Mouse (Mus musculus) hindbrain, embryonic 11.5 days (tissue): ENCODE measurements around the gene Avpr1a. TPM values are rescaled to one million over a fixed set of nuclear protein-coding genes. Genes with fewer than 3 reads are reported as not detected.
A peak's percentile ranks its signal among the peaks of the same experiment; 100 is the strongest.

Experiments used
- ATAC-seq: fragments of 200-750 bp; cut with Nextera tagmentation; 2 replicates; pipeline ENCODE4 v1.8.0; 2017; ENCODE audit warnings: mild to moderate bottlenecking, moderate TSS enrichment, moderate library complexity; ENCODE audit not compliant: low FRiP score
- DNase-seq: peaks from one replicate; pipeline ENCODE4 v3.0.0-alpha.2; 2015; ENCODE audit warnings: low spot score
- H3K27ac ChIP-seq: fragments of 300-500 bp; sonication (generic); 2 replicates; pipeline ENCODE4 v1.5.1; 2014; ENCODE audit warnings: mild to moderate bottlenecking, low read depth, low read length
- H3K27me3 ChIP-seq: fragments of 300-500 bp; sonication (generic); 2 replicates; pipeline ENCODE4 v1.6.1; 2014; ENCODE audit warnings: mild to moderate bottlenecking, low read length, moderate library complexity, mixed read lengths; ENCODE audit not compliant: control insufficient read depth, insufficient read depth
- H3K36me3 ChIP-seq: fragments of 300-500 bp; sonication (generic); 2 replicates; pipeline ENCODE4 v1.6.1; 2014; ENCODE audit warnings: mild to moderate bottlenecking, low read length, moderate library complexity, mixed read lengths; ENCODE audit not compliant: control insufficient read depth, insufficient read depth
- H3K4me1 ChIP-seq: fragments of 300-500 bp; sonication (generic); replicated peaks from 2 replicates; pipeline ENCODE4 v1.6.1; 2014; ENCODE audit warnings: low read length, mixed read lengths; ENCODE audit not compliant: control insufficient read depth, insufficient read depth
- H3K4me2 ChIP-seq: fragments of 300-500 bp; sonication (generic); replicated peaks from 2 replicates; pipeline ENCODE4 v1.6.1; 2014; ENCODE audit warnings: mild to moderate bottlenecking, low read depth, low read length
- H3K4me3 ChIP-seq: fragments of 300-500 bp; sonication (generic); 2 replicates; pipeline ENCODE4 v1.5.1; 2014; ENCODE audit warnings: low read depth, low read length
- H3K9ac ChIP-seq: fragments of 300-500 bp; sonication (generic); 2 replicates; pipeline ENCODE4 v1.6.1; 2014; ENCODE audit warnings: low read depth, low read length
- H3K9me3 ChIP-seq: fragments of 300-500 bp; sonication (generic); 2 replicates; pipeline ENCODE4 v1.6.1; 2016; ENCODE audit warnings: low read length; ENCODE audit not compliant: control insufficient read depth
- WGBS: fragments of 180-500 bp; shearing (Covaris S2); extraction: QIAGEN DNeasy Blood & Tissue Kit; methylation state at CpG from one replicate; pipeline ENCODE4 v1.1.7; 2014; 5-methylcytosine and 5-hydroxymethylcytosine counted together
- polyA plus RNA-seq: library from polyadenylated mRNA; unstranded; fragments of >200 nt; fragmentation: Nextera tagmentation; extraction: Ambion mirVana; gene quantifications from 2 replicates; pipeline ENCODE4 v1.2.1, GENCODE M21; 2014

The Avpr1a gene
- polyA plus RNA-seq, 1 experiment from 2014 or later: 0.39 TPM

- Histone ChIP-seq H3K4me1 (peaks cover 4% of the 10 kb centered on the region), H3K27ac (no peak overlapping the region), H3K9ac (no peak overlapping the region), H3K4me3 (no peak overlapping the region), H3K36me3 (no peaks in the 10 kb centered on the region), H3K4me2 (no peak overlapping the region), H3K9me3 (no peaks in the 10 kb centered on the region), H3K27me3 (peaks cover 25% of the 10 kb centered on the region)
- ATAC-seq (no peak), DNase-seq (peak; percentile 6)
Measured at GRCm38 (mm10) chr10:122449856-122450255, 1.6 kb downstream of the Avpr1a start.

GRCm38 (mm10) chr10:122453466-122453865 lies 5.2 kb downstream of the Avpr1a start:
- no peak overlapping the region for H3K9ac ChIP-seq
- DNase-seq (no peak), ATAC-seq (no peak)
- peaks cover 2% of the 10 kb centered on the region; the same call in 1 of the 2 replicates for H3K4me1 ChIP-seq
- H3K36me3 ChIP-seq: no peaks in the 10 kb centered on the region
- H3K27me3 ChIP-seq: peaks cover 16% of the 10 kb centered on the region
- no peak overlapping the region for H3K4me3 ChIP-seq
- H3K27ac ChIP-seq: no peak overlapping the region
- 74% methylated on average over 3 of the region's 3 CpGs for WGBS
- no peak overlapping the region for H3K4me2 ChIP-seq
- no peaks in the 10 kb centered on the region for H3K9me3 ChIP-seq

- DNase-seq: no peak
- 90% methylated on average over 11 of the region's 11 CpGs for WGBS
- ATAC-seq: no peak
- no peak overlapping the region for H3K27ac ChIP-seq
- H3K4me2 ChIP-seq: no peak overlapping the region
- H3K36me3 ChIP-seq: no peaks in the 10 kb centered on the region
- no peaks in the 10 kb centered on the region for H3K4me1 ChIP-seq
- no peak overlapping the region for H3K4me3 ChIP-seq
- no peaks in the 10 kb centered on the region for H3K9me3 ChIP-seq
- no peaks in the 10 kb centered on the region for H3K27me3 ChIP-seq
- H3K9ac ChIP-seq: no peak overlapping the region
Measured at GRCm38 (mm10) chr10:122455793-122456192, 7.5 kb downstream of the Avpr1a start.

GRCm38 (mm10) chr10:122476846-122477245 lies 28.5 kb downstream of the Avpr1a start:
- Histone ChIP-seq H3K27ac (no peak overlapping the region), H3K4me1 (no peaks in the 10 kb centered on the region), H3K9me3 (no peaks in the 10 kb centered on the region), H3K9ac (no peak overlapping the region), H3K4me2 (no peak overlapping the region), H3K4me3 (no peak overlapping the region), H3K36me3 (no peaks in the 10 kb centered on the region), H3K27me3 (no peaks in the 10 kb centered on the region)
- no peak for DNase-seq
- 90% methylated on average over 5 of the region's 5 CpGs for WGBS
- no peak for ATAC-seq

GRCm38 (mm10) chr10:122498551-122498950 lies 50.3 kb downstream of the Avpr1a start:
- Histone ChIP-seq H3K4me3 (no peak overlapping the region), H3K36me3 (no peaks in the 10 kb centered on the region), H3K27me3 (no peaks in the 10 kb centered on the region), H3K4me1 (no peaks in the 10 kb centered on the region), H3K9ac (no peak overlapping the region), H3K4me2 (no peak overlapping the region), H3K9me3 (no peaks in the 10 kb centered on the region), H3K27ac (no peak overlapping the region)
- WGBS: 62% methylated on average over 2 of the region's 2 CpGs
- no peak for DNase-seq
- ATAC-seq: no peak

- Histone ChIP-seq H3K9me3 (no peaks in the 10 kb centered on the region), H3K27me3 (no peaks in the 10 kb centered on the region), H3K9ac (no peak overlapping the region), H3K4me2 (no peak overlapping the region), H3K4me1 (no peaks in the 10 kb centered on the region), H3K4me3 (no peak overlapping the region), H3K27ac (no peak overlapping the region), H3K36me3 (no peaks in the 10 kb centered on the region)
- no peak for ATAC-seq
- DNase-seq: no peak
- WGBS: 55% methylated on average over 6 of the region's 6 CpGs
Measured at GRCm38 (mm10) chr10:122499306-122499705, 51.0 kb downstream of the Avpr1a start.

Other genes with a start within 250 kb of the Avpr1a start
- 8.1 and 9.7 TPM in 2 replicates for gene Ppm1h, start 230.3 kb downstream of the Avpr1a start, polyA plus RNA-seq